Mouse (Mus musculus): ENCODE measurements around the gene Tiprl.

- TF ChIP-seq GATA1 (IDR thresholded peaks at IDR 0.05; ENCODE audit: borderline replicate concordance, low read length) (no peak), CTCF (IDR thresholded peaks at IDR 0.05; ENCODE audit: low read depth, low read length) (no peak)
These were observed 35.3 kb downstream of the Tiprl start for GRCm38 (mm10) chr1:165201445-165202012.
